Mouse (Mus musculus) lung, postnatal 14 days (tissue): ENCODE results near the gene Gng5.

Source experiments
- DNase-seq: peaks from one replicate; pipeline ENCODE4 v3.0.0; 2021

Gng5 gene

DNA sequence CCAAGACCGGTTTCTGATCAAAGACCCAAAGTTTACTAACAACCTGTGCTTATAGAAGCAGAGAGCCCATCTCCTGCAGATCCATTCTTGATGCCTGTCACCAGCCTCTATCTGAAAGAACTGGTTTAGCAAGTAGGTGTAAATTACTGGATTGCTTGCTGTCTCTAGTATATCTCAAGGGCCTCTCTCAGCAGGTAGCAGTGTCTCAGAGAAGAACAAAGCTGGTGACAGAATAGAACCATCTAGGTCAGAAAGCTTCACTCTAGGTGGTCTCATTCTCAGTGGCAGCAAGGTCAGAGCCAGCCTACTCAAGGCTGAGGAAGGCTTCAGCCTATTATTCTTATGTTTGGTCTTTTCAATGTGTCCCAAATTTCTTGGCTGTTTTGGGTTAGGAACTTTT, 44.0 kb downstream of the Gng5 start:
- no peak for DNase-seq

DNA sequence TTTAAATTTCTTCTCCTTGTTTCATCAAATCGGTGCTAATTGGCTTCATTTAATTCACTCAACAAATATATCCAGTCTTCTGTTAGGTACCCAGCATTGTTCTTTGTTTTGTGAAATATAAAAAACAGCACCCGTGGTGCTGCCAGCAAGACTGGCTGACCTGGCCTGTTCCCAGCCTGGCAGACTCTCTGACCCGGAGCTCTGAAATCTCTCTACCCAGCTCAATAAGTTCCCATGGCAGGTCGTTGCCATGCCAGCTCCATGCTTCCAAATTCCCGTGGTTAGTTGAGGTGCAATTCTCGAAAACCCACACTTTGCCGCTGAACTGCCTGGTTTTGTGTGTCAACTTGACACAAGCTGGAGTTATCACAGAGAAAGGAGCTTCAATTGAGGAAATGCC, 55.2 kb downstream of the Gng5 start:
- DNase-seq = no peak
